Mouse (Mus musculus) embryonic facial prominence, embryonic 12.5 days (tissue): ENCODE results near the gene Ptgdr2. TPM values are rescaled to one million over a fixed set of nuclear protein-coding genes. Genes with fewer than 3 reads are reported as not detected.

ENCODE experiments used
- ATAC-seq: fragments of 200-750 bp; cut with Nextera tagmentation; 2 replicates; pipeline ENCODE4 v1.8.0; 2017; ENCODE audit not compliant: insufficient number of reproducible peaks, insufficient read depth, low FRiP score, low TSS enrichment
- H3K27ac ChIP-seq: fragments of 300-500 bp; sonication (generic); 2 replicates; pipeline ENCODE4 v1.5.1; 2016; ENCODE audit warnings: mild to moderate bottlenecking
- H3K27me3 ChIP-seq: fragments of 300-500 bp; sonication (generic); 2 replicates; pipeline ENCODE4 v1.6.1; 2016; ENCODE audit warnings: mild to moderate bottlenecking, moderate library complexity
- H3K36me3 ChIP-seq: fragments of 300-500 bp; sonication (generic); 2 replicates; pipeline ENCODE4 v1.6.1; 2016; ENCODE audit warnings: mild to moderate bottlenecking
- H3K4me1 ChIP-seq: fragments of 300-500 bp; sonication (generic); 2 replicates; pipeline ENCODE4 v1.6.1; 2016
- H3K4me2 ChIP-seq: fragments of 300-500 bp; sonication (generic); replicated peaks from 2 replicates; pipeline ENCODE4 v1.6.1; 2016; ENCODE audit warnings: mild to moderate bottlenecking, moderate library complexity
- H3K4me3 ChIP-seq: fragments of 300-500 bp; sonication (generic); 2 replicates; pipeline ENCODE4 v1.5.1; 2016; ENCODE audit warnings: mild to moderate bottlenecking
- H3K9ac ChIP-seq: fragments of 300-500 bp; sonication (generic); 2 replicates; pipeline ENCODE4 v1.6.1; 2016; ENCODE audit warnings: mild to moderate bottlenecking, moderate library complexity
- H3K9me3 ChIP-seq: fragments of 300-500 bp; sonication (generic); 2 replicates; pipeline ENCODE4 v1.6.1; 2016; ENCODE audit warnings: mild to moderate bottlenecking, moderate library complexity
- WGBS: fragments of 180-500 bp; shearing (Covaris S2); methylation state at CpG from one replicate; pipeline ENCODE4 v1.1.7; 2016; 5-methylcytosine and 5-hydroxymethylcytosine counted together
- polyA plus RNA-seq: library from polyadenylated mRNA; unstranded; fragments of >200 nt; fragmentation: Nextera tagmentation; extraction: Ambion mirVana; gene quantifications from 2 replicates; pipeline ENCODE4 v1.2.1, GENCODE M21; 2016

Gene Ptgdr2
- polyA plus RNA-seq, 1 experiment from 2014 or later = 0.18 TPM

DNA sequence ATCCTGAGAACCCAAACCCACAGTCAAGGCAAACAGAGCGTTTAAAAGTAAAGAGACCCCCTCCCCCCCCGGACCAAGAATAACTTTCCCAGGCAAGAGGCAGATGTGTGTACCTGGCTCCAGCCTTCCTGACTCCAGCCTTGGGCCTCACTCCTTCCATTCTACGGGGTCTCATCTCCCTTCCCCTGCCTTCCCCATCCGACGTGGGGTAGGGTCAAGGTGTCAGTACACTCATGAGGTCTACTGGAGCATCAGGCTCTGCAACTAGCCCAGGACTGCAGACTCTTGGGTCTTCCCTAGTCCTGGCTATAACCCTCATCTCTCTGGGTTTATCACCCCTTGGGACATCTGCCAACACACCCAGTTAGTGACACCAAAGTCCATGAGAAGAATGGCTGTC is 43.2 kb downstream of the Ptgdr2 start:
- no peaks in the 10 kb centered on the region for H3K36me3 ChIP-seq
- H3K9me3 ChIP-seq = no peaks in the 10 kb centered on the region
- 84% methylated on average over 5 of the region's 5 CpGs for WGBS
- no peak for ATAC-seq
- no peak overlapping the region for H3K4me2 ChIP-seq
- no peak overlapping the region for H3K27ac ChIP-seq
- H3K4me1 ChIP-seq = no peaks in the 10 kb centered on the region; the same call in 1 of the 2 replicates
- H3K27me3 ChIP-seq = no peaks in the 10 kb centered on the region
- no peak overlapping the region for H3K4me3 ChIP-seq
- no peak overlapping the region for H3K9ac ChIP-seq

- 0 out of 2 replicates have a peak overlapping the region, but pooled peaks have one; percentile 12 for H3K4me2 ChIP-seq
- no peak overlapping the region for H3K27ac ChIP-seq
- no peak for ATAC-seq
- H3K27me3 ChIP-seq = no peaks in the 10 kb centered on the region
- 23% methylated on average over 14 of the region's 14 CpGs for WGBS
- H3K4me1 ChIP-seq = no peaks in the 10 kb centered on the region; the same call in 1 of the 2 replicates
- no peaks in the 10 kb centered on the region for H3K9me3 ChIP-seq
- H3K36me3 ChIP-seq = no peaks in the 10 kb centered on the region
- no peak overlapping the region for H3K4me3 ChIP-seq
- no peak overlapping the region for H3K9ac ChIP-seq
Measured at GRCm38 (mm10) chr19:10983146-10983545, 46.2 kb downstream of the Ptgdr2 start.

- Histone ChIP-seq H3K27ac (no peak overlapping the region), H3K4me2 (no peak overlapping the region), H3K9ac (no peak overlapping the region), H3K4me3 (no peak overlapping the region), H3K4me1 (no peaks in the 10 kb centered on the region; the same call in 1 of the 2 replicates), H3K36me3 (no peaks in the 10 kb centered on the region), H3K9me3 (no peaks in the 10 kb centered on the region), H3K27me3 (no peaks in the 10 kb centered on the region)
- ATAC-seq = no peak
- 79% methylated on average over 13 of the region's 13 CpGs for WGBS
Measured at GRCm38 (mm10) chr19:10984551-10984950, 47.6 kb downstream of the Ptgdr2 start.

- no peak overlapping the region for H3K4me3 ChIP-seq
- WGBS = 91% methylated on average over 4 of the region's 4 CpGs
- H3K9me3 ChIP-seq = no peaks in the 10 kb centered on the region
- no peaks in the 10 kb centered on the region for H3K36me3 ChIP-seq
- ATAC-seq = no peak
- H3K4me1 ChIP-seq = no peaks in the 10 kb centered on the region
- H3K27ac ChIP-seq = no peak overlapping the region
- H3K27me3 ChIP-seq = no peaks in the 10 kb centered on the region
- H3K9ac ChIP-seq = no peak overlapping the region
- H3K4me2 ChIP-seq = no peak overlapping the region
Measured at GRCm38 (mm10) chr19:10985889-10986288, 48.9 kb downstream of the Ptgdr2 start.

DNA sequence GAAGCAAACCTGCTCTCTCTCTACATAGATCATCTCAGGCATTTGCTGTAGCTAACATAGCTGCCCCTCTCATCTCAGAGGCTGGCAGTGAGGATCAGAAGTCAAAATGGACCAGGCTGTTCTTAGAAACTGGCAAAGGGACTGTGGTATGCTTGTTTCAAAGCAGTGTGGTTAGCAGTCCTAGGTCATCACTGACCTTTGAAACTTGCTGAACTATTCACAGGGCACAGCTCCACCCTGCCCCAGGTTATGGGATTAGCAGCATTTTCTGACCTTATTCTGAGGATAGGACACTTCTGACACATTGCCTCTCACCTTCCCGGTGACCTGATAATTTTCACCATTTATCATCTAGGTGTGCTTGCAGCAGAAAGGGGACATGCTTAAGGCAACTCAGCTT is 51.6 kb downstream of the Ptgdr2 start:
- H3K4me1 ChIP-seq = no peaks in the 10 kb centered on the region
- no peak overlapping the region for H3K9ac ChIP-seq
- ATAC-seq = no peak
- no peak overlapping the region for H3K27ac ChIP-seq
- WGBS = 79% methylated on average over 1 of the region's 1 CpGs
- H3K4me2 ChIP-seq = no peak overlapping the region
- no peaks in the 10 kb centered on the region for H3K9me3 ChIP-seq
- no peaks in the 10 kb centered on the region for H3K27me3 ChIP-seq
- H3K36me3 ChIP-seq = no peaks in the 10 kb centered on the region
- no peak overlapping the region for H3K4me3 ChIP-seq

DNA sequence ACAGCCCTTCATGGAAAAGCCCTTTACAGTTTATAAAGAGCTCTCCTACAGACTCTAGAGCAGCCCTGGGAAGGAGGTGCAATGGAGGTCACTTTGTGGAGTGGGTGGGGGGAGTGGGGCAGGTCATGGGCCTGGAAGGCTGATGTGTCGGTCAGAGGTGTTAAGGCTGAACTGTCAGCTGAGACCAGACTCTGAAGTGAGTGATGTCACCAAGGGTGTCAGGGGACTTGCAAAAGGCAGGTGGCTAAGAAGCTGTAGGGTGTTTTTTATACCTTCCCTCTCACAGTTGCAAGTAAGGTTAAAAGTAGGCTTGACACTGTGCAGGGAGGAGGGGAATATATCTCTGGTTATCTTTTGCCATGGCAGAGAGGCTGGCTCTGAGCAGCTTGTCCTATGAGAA is 53.8 kb downstream of the Ptgdr2 start:
- no peaks in the 10 kb centered on the region for H3K36me3 ChIP-seq
- H3K4me3 ChIP-seq = no peak overlapping the region
- no peak overlapping the region for H3K27ac ChIP-seq
- no peaks in the 10 kb centered on the region for H3K9me3 ChIP-seq
- ATAC-seq = no peak
- no peaks in the 10 kb centered on the region for H3K27me3 ChIP-seq
- no peak overlapping the region for H3K9ac ChIP-seq
- no peaks in the 10 kb centered on the region for H3K4me1 ChIP-seq
- no peak overlapping the region for H3K4me2 ChIP-seq
- WGBS = 53% methylated on average over 1 of the region's 1 CpGs

- Histone ChIP-seq H3K4me3 (no peak overlapping the region), H3K9ac (no peak overlapping the region), H3K4me1 (no peaks in the 10 kb centered on the region), H3K4me2 (no peak overlapping the region), H3K27ac (no peak overlapping the region), H3K27me3 (no peaks in the 10 kb centered on the region), H3K36me3 (no peaks in the 10 kb centered on the region), H3K9me3 (no peaks in the 10 kb centered on the region)
- no peak for ATAC-seq
Measured at GRCm38 (mm10) chr19:10991911-10992310, 55.0 kb downstream of the Ptgdr2 start.

Other genes with a start within 250 kb of the Ptgdr2 start
- gene Vps37c, start 248.4 kb upstream of the Ptgdr2 start, polyA plus RNA-seq = 34.9 and 35.0 TPM in 2 replicates
- gene Cd5, start 198.2 kb upstream of the Ptgdr2 start, polyA plus RNA-seq = 0.22 and 0.27 TPM in 2 replicates
- gene Cd6, start 107.1 kb upstream of the Ptgdr2 start, polyA plus RNA-seq = 0.09 TPM in 1 of 2 replicates, not detected in the other
- 0.27 and 0.32 TPM in 2 replicates for gene Slc15a3, start 97.4 kb upstream of the Ptgdr2 start, polyA plus RNA-seq
- gene Tmem132a, start 67.2 kb upstream of the Ptgdr2 start, polyA plus RNA-seq = 130 and 135 TPM in 2 replicates
- gene Tmem109, start 55.2 kb upstream of the Ptgdr2 start, polyA plus RNA-seq = 73.2 and 75.8 TPM in 2 replicates
- gene Prpf19, start 41.9 kb upstream of the Ptgdr2 start, polyA plus RNA-seq = 41.5 and 42.1 TPM in 2 replicates
- gene Zp1, start 16.5 kb upstream of the Ptgdr2 start, polyA plus RNA-seq = 0.10 TPM in 1 of 2 replicates, not detected in the other
- gene Ccdc86, start 12.1 kb downstream of the Ptgdr2 start, polyA plus RNA-seq = 32.3 and 32.8 TPM in 2 replicates
- gene Ms4a10, start 37.5 kb downstream of the Ptgdr2 start, polyA plus RNA-seq = not detected in 2 replicates
- gene Ms4a15, start 56.1 kb downstream of the Ptgdr2 start, polyA plus RNA-seq = not detected in 2 replicates
- not detected in 2 replicates for gene Ms4a18, start 80.9 kb downstream of the Ptgdr2 start, polyA plus RNA-seq
- gene Ms4a8a, start 143.9 kb downstream of the Ptgdr2 start, polyA plus RNA-seq = not detected in 2 replicates
- not detected in 2 replicates for gene 1700017D01Rik, start 193.7 kb downstream of the Ptgdr2 start, polyA plus RNA-seq
- not detected in 2 replicates for gene 1700025F22Rik, start 228.2 kb downstream of the Ptgdr2 start, polyA plus RNA-seq